Mouse (Mus musculus): ENCODE measurements around the gene Ccdc62. TPM values are rescaled to one million over a fixed set of nuclear protein-coding genes. Genes with fewer than 3 reads are reported as not detected.
A peak's percentile ranks its signal among the peaks of the same experiment; 100 is the strongest.

Gene Ccdc62
- total RNA-seq, 2 experiments from 2014 or later, result 1.9 to 4.8 TPM

GRCm38 (mm10) chr5:123933957-123934591 lies 3.6 kb downstream of the Ccdc62 start:
- intact Hi-C loops (cut with DNase I), result no loop called here
- no peak for DNase-seq

GRCm38 (mm10) chr5:123935931-123936330 lies 5.5 kb downstream of the Ccdc62 start:
- DNase-seq, result no peak
- intact Hi-C loops (cut with DNase I), result no loop called here

- DNase-seq, result no peak
- intact Hi-C loops (cut with DNase I), result no loop called here
Measured at GRCm38 (mm10) chr5:123938479-123938878, 8.0 kb downstream of the Ccdc62 start.

GRCm38 (mm10) chr5:123946546-123946945 lies 16.1 kb downstream of the Ccdc62 start:
- intact Hi-C loops (cut with DNase I), result loop anchor here (5.0 kb wide), 1 partner anchor 46 kb away; no protein-coding TSS in a partner anchor

GRCm38 (mm10) chr5:123947041-123947761 lies 16.7 kb downstream of the Ccdc62 start:
- intact Hi-C loops (cut with DNase I), result loop anchor here (1.0 to 5.0 kb wide), 2 partner anchors 45 to 138 kb away; no protein-coding TSS in a partner anchor
- DNase-seq, result no peak

More at GRCm38 (mm10) chr5:123946546-123946945, 16.1 kb downstream of the Ccdc62 start:
- no peak for DNase-seq

- intact Hi-C loops (cut with DNase I), result no loop called here
- no peak for DNase-seq
Measured at GRCm38 (mm10) chr5:123952365-123953045, 22.0 kb downstream of the Ccdc62 start.

GRCm38 (mm10) chr5:123957213-123957612 lies 26.7 kb downstream of the Ccdc62 start:
- no peak for DNase-seq
- intact Hi-C loops (cut with DNase I), result no loop called here

- intact Hi-C loops (cut with DNase I), result no loop called here
- no peak for DNase-seq
Measured at GRCm38 (mm10) chr5:123959018-123959417, 28.5 kb downstream of the Ccdc62 start.

GRCm38 (mm10) chr5:123960129-123960528 lies 29.6 kb downstream of the Ccdc62 start:
- intact Hi-C loops (cut with DNase I), result no loop called here
- DNase-seq, result no peak

- intact Hi-C loops (cut with DNase I), result no loop called here
- DNase-seq, result peak; percentile 31
Measured at GRCm38 (mm10) chr5:123961046-123961445, 30.6 kb downstream of the Ccdc62 start.

- no peak for DNase-seq
- intact Hi-C loops (cut with DNase I), result no loop called here
Measured at GRCm38 (mm10) chr5:123964208-123964607, 33.7 kb downstream of the Ccdc62 start.

GRCm38 (mm10) chr5:123966759-123967158 lies 36.3 kb downstream of the Ccdc62 start:
- intact Hi-C loops (cut with DNase I), result no loop called here
- DNase-seq, result no peak

GRCm38 (mm10) chr5:123968468-123968867 lies 38.0 kb downstream of the Ccdc62 start:
- DNase-seq, result no peak
- intact Hi-C loops (cut with DNase I), result no loop called here

GRCm38 (mm10) chr5:123969216-123969615 lies 38.7 kb downstream of the Ccdc62 start:
- intact Hi-C loops (cut with DNase I), result no loop called here
- DNase-seq, result no peak

- intact Hi-C loops (cut with DNase I), result no loop called here
- no peak for DNase-seq
Measured at GRCm38 (mm10) chr5:123970576-123970975, 40.1 kb downstream of the Ccdc62 start.

- intact Hi-C loops (cut with DNase I), result no loop called here
Measured at GRCm38 (mm10) chr5:123972453-123972852, 42.0 kb downstream of the Ccdc62 start.

GRCm38 (mm10) chr5:123973299-123974178 lies 43.1 kb downstream of the Ccdc62 start, which contains the start of gene Hip1r:
Gene Hip1r (plus strand): TSS chr5:123973628.
- DNase-seq, result peak; percentile 81
- intact Hi-C loops (cut with DNase I), result no loop called here

More at GRCm38 (mm10) chr5:123972453-123972852, 42.0 kb downstream of the Ccdc62 start:
- no peak for DNase-seq

- DNase-seq, result no peak
- intact Hi-C loops (cut with DNase I), result no loop called here
Measured at GRCm38 (mm10) chr5:123974179-123974485, 43.7 kb downstream of the Ccdc62 start.

- DNase-seq, result no peak
- intact Hi-C loops (cut with DNase I), result no loop called here
Measured at GRCm38 (mm10) chr5:123974616-123975111, 44.2 kb downstream of the Ccdc62 start.

- no peak for DNase-seq
- intact Hi-C loops (cut with DNase I), result no loop called here
Measured at GRCm38 (mm10) chr5:123975668-123976180, 45.2 kb downstream of the Ccdc62 start.
